Mouse (Mus musculus): ENCODE data around the gene Hcfc1. TPM values are rescaled to one million over a fixed set of nuclear protein-coding genes. Genes with fewer than 3 reads are reported as not detected.

Hcfc1 gene
- polyA plus RNA-seq, 1 experiment from 2014 or later: 81.1 TPM

GRCm38 (mm10) chrX:73914827-73915703 is 51.1 kb downstream of the Hcfc1 start:
- ChIA-PET POLR2A (interaction anchor here (0.6 to 1.0 kb wide), 3 partner anchors 18 to 120 kb away, joined by 3 to 4 read pairs (median 3); partner anchors contain the start of gene Irak1), CTCF (interaction anchor here (1.2 kb wide), 1 partner anchor 21 kb away, joined by 3 read pairs; no protein-coding TSS in a partner anchor)
- ATAC-seq: peak; percentile 94
- no peak for TF ChIP-seq CTCF (IDR thresholded peaks at IDR 0.05)
- H3K27me3 ChIP-seq: no peaks in the 10 kb centered on the region
- DNase-seq (ENCODE audit: low read depth, low spot score): peak; percentile 48
- in situ Hi-C loops (cut with MboI; ENCODE audit: low pct_unique_long_range_greater_than_20kb): no loop called here

DNA sequence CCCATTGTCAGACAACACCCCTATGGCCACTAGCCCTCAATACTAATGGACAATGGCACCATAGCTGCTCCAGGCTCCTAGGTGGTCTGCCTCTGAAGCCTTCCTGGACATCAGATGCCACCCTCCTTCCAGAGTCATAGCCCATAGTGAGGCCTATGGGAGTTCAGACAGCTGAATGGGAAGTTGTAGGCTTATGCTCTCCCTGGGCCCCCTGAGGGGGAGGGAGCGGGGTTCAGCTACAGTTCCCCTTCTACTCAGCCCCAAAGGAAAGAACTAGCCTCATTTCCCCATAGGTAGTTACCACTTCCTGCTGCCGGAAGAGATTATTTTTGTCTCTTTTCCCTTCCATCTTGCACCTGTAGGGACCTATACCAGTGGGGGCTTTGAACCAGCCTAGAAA is 54.6 kb downstream of the Hcfc1 start:
- no peak for TF ChIP-seq CTCF (IDR thresholded peaks at IDR 0.05)
- ATAC-seq (no peak), DNase-seq (ENCODE audit: low read depth, low spot score) (no peak)
- peaks cover 4% of the 10 kb centered on the region for H3K27me3 ChIP-seq
- ChIA-PET CTCF (no interaction called here), POLR2A (no interaction called here)
- in situ Hi-C loops (cut with MboI; ENCODE audit: low pct_unique_long_range_greater_than_20kb): no loop called here

DNA sequence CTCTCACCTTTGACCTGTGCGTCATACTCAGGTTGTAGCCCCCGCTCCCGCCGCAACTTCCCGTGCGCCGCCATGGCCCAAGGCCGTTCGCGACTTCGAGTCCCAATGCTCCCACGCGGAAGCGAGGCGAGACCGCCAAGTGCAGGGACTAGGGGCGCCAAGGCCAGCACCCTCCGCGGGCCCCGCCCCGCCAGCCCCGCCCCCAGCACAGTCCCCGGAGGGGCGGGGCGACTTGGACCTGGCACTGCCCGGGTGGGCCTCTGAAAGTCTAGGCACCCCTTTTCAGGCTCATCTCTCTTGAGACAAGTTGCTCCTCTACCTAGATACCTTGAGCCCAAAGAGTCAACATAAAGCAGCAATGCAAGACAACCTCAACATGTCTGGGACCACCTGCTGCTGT is 55.0 kb downstream of the Hcfc1 start:
- no peak for ATAC-seq
- DNase-seq (ENCODE audit: low read depth, low spot score): no peak
- ChIA-PET CTCF (no interaction called here), POLR2A (no interaction called here)
- in situ Hi-C loops (cut with MboI; ENCODE audit: low pct_unique_long_range_greater_than_20kb): no loop called here
- TF ChIP-seq CTCF (IDR thresholded peaks at IDR 0.05): no peak
- H3K27me3 ChIP-seq: peaks cover 4% of the 10 kb centered on the region

GRCm38 (mm10) chrX:73910451-73910850 is 55.7 kb downstream of the Hcfc1 start:
- no peak for TF ChIP-seq CTCF (IDR thresholded peaks at IDR 0.05)
- in situ Hi-C loops (cut with MboI; ENCODE audit: low pct_unique_long_range_greater_than_20kb): no loop called here
- DNase-seq (ENCODE audit: low read depth, low spot score) (no peak), ATAC-seq (no peak)
- H3K27me3 ChIP-seq: peaks cover 4% of the 10 kb centered on the region
- ChIA-PET CTCF (no interaction called here), POLR2A (no interaction called here)

GRCm38 (mm10) chrX:73910049-73910448 is 56.1 kb downstream of the Hcfc1 start:
- DNase-seq (ENCODE audit: low read depth, low spot score) (no peak), ATAC-seq (no peak)
- TF ChIP-seq CTCF (IDR thresholded peaks at IDR 0.05): no peak
- in situ Hi-C loops (cut with MboI; ENCODE audit: low pct_unique_long_range_greater_than_20kb): no loop called here
- ChIA-PET POLR2A (no interaction called here), CTCF (no interaction called here)
- H3K27me3 ChIP-seq: peaks cover 4% of the 10 kb centered on the region

DNA sequence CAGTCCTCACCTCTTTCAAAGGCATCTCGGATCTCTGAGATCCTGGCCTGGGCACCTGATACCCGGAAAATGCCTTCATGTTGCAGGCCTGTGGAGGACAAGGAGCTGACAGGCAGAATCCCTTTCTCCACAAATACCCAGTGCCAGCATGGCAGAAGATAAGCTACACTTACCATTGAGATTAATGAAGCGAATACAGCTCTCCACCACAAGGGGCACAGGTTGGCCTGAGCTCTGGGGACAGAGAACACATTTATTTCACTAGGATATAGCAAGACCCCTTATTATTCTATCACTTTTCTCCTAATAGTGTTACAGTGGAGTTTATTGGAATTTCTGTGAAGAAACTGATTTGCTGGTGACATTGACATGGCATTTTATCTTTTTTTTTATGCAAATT is 68.2 kb downstream of the Hcfc1 start:
- DNase-seq (ENCODE audit: low read depth, low spot score): no peak
- no peak for TF ChIP-seq CTCF (IDR thresholded peaks at IDR 0.05)
- peaks cover 12% of the 10 kb centered on the region for H3K27me3 ChIP-seq
- no peak for ATAC-seq
- in situ Hi-C loops (cut with MboI; ENCODE audit: low pct_unique_long_range_greater_than_20kb): loop anchor here (5.0 kb wide), 1 partner anchor 106 kb away; no protein-coding TSS in a partner anchor
- ChIA-PET CTCF (interaction anchor here (0.9 to 1.8 kb wide), 2 partner anchors 11 to 98 kb away, joined by 4 read pairs; no protein-coding TSS in a partner anchor), POLR2A (no interaction called here)

DNA sequence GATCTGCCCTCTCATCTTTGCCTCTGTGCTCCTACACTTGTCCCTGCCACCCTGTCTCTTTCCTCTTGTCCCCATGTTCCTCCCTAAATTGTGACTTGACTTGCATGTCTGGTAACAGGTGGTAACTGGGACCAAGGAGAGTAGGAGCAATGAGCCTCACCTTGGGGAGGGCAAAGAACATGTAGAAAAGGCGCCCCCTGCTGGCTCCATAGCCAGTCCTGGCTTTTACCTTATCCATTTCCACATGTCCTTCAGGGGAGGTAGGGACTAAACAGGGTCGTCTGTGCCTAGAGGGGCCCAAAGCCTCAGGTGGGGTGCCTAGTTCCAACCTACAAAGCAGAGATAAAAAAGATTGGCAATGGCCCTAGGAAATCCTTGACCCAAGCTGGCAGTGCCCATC is 70.4 kb downstream of the Hcfc1 start, which contains the start of gene L1cam:
Gene L1cam (minus strand): TSS at position 387 of the 400 bp plus-strand sequence.
- ATAC-seq (no peak), DNase-seq (ENCODE audit: low read depth, low spot score) (no peak)
- TF ChIP-seq CTCF (IDR thresholded peaks at IDR 0.05): no peak
- in situ Hi-C loops (cut with MboI; ENCODE audit: low pct_unique_long_range_greater_than_20kb): loop anchor here (5.0 kb wide), 1 partner anchor 103 kb away; no protein-coding TSS in a partner anchor
- CTCF ChIA-PET: interaction anchor here (1.2 kb wide), 1 partner anchor 40 kb away, joined by 3 read pairs; no protein-coding TSS in a partner anchor
- peaks cover 8% of the 10 kb centered on the region for H3K27me3 ChIP-seq
- POLR2A ChIA-PET: interaction anchor here (0.9 to 1.5 kb wide), 2 partner anchors 96 to 98 kb away, joined by 3 to 7 read pairs; no protein-coding TSS in a partner anchor

DNA sequence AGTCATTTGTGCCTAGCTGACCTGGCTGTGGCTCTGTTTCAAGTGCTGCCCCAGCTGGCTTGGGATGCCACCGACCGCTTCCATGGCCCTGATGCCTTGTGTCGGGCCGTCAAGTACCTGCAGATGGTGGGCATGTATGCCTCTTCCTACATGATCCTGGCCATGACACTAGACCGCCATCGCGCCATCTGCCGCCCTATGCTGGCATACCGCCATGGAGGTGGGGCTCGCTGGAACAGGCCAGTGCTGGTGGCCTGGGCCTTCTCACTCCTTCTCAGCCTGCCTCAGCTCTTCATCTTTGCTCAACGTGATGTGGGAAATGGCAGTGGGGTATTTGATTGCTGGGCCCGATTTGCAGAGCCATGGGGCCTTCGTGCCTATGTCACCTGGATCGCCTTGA is 73.3 kb downstream of the Hcfc1 start:
- in situ Hi-C loops (cut with MboI; ENCODE audit: low pct_unique_long_range_greater_than_20kb): no loop called here
- DNase-seq (ENCODE audit: low read depth, low spot score) (no peak), ATAC-seq (no peak)
- no peak for TF ChIP-seq CTCF (IDR thresholded peaks at IDR 0.05)
- H3K27me3 ChIP-seq: peaks cover 3% of the 10 kb centered on the region
- CTCF ChIA-PET: interaction anchor here (1.0 to 1.6 kb wide), 2 partner anchors 27 to 94 kb away, joined by 3 to 4 read pairs; no protein-coding TSS in a partner anchor
- POLR2A ChIA-PET: no interaction called here

Other genes starting within 250 kb of the Hcfc1 start
- gene Abcd1, start 249.8 kb downstream of the Hcfc1 start, polyA plus RNA-seq (2021): 13.3 TPM
- 0.06 TPM for gene Plxnb3, start 209.3 kb downstream of the Hcfc1 start, polyA plus RNA-seq (2021)
- gene Srpk3, start 192.0 kb downstream of the Hcfc1 start, polyA plus RNA-seq (2021): 4.0 TPM
- gene Idh3g, start 179.5 kb downstream of the Hcfc1 start, polyA plus RNA-seq (2021): 275 TPM
- gene Ssr4, start 179.3 kb downstream of the Hcfc1 start, polyA plus RNA-seq (2021): 194 TPM
- gene Pdzd4, start 141.4 kb downstream of the Hcfc1 start, polyA plus RNA-seq (2021): 30.5 TPM
- gene Avpr2, start 74.3 kb downstream of the Hcfc1 start, polyA plus RNA-seq (2021): 0.05 TPM
- gene L1cam, start 70.3 kb downstream of the Hcfc1 start, polyA plus RNA-seq (2021): 320 TPM
- 1.0 TPM for gene Arhgap4, start 44.5 kb downstream of the Hcfc1 start, polyA plus RNA-seq (2021)
- 98.0 TPM for gene Naa10, start 44.4 kb downstream of the Hcfc1 start, polyA plus RNA-seq (2021)
- gene Renbp, start 35.5 kb downstream of the Hcfc1 start, polyA plus RNA-seq (2021): 166 TPM
- 106 TPM for gene Irak1, start 57.6 kb upstream of the Hcfc1 start, polyA plus RNA-seq (2021)
- gene Opn1mw, start 161.1 kb upstream of the Hcfc1 start, polyA plus RNA-seq (2021): 0.24 TPM
- 24.5 TPM for gene Mecp2, start 169.0 kb upstream of the Hcfc1 start, polyA plus RNA-seq (2021)
- not detected for gene Tex28, start 201.5 kb upstream of the Hcfc1 start, polyA plus RNA-seq (2021)
- 0.04 TPM for gene Tktl1, start 210.9 kb upstream of the Hcfc1 start, polyA plus RNA-seq (2021)